Mouse (Mus musculus): ENCODE measurements around the gene Nab2. TPM values are rescaled to one million over a fixed set of nuclear protein-coding genes. Genes with fewer than 3 reads are reported as not detected.

Nab2 gene
- polyA plus RNA-seq, 1 experiment from 2014 or later, result 4.6 TPM

GRCm38 (mm10) chr10:127669170-127669569, 802 bp upstream of the Nab2 start:
- no peak overlapping the region for H3K4me3 ChIP-seq (replicated peaks)
- H3K27ac ChIP-seq, result 0 out of 2 replicates have a peak overlapping the region, but pooled peaks have one; percentile 5

GRCm38 (mm10) chr10:127667269-127668092, 887 bp downstream of the Nab2 start:
- peak overlapping the region; percentile 97 for H3K4me2 ChIP-seq
- WGBS, result 2% methylated on average over 35 of the region's 35 CpGs
- peaks cover 59% of the 10 kb centered on the region for H3K4me1 ChIP-seq
- peak; percentile 31; the same call in 1 of the 2 replicates for ATAC-seq (ENCODE audit: low FRiP score)
- no peaks in the 10 kb centered on the region for H3K36me3 ChIP-seq (replicated peaks)
- H3K9ac ChIP-seq, result peak overlapping the region; percentile 70
- peak overlapping the region; percentile 74 for H3K27ac ChIP-seq
- H3K4me3 ChIP-seq (replicated peaks), result peak overlapping the region; percentile 57
- peaks cover 74% of the 10 kb centered on the region for H3K27me3 ChIP-seq
- H3K9me3 ChIP-seq, result no peaks in the 10 kb centered on the region

More at GRCm38 (mm10) chr10:127669170-127669569, 802 bp upstream of the Nab2 start:
- no peaks in the 10 kb centered on the region for H3K9me3 ChIP-seq
- H3K27me3 ChIP-seq, result peaks cover 57% of the 10 kb centered on the region
- ATAC-seq (ENCODE audit: low FRiP score), result no peak
- H3K4me1 ChIP-seq, result peaks cover 51% of the 10 kb centered on the region
- no peak overlapping the region for H3K9ac ChIP-seq
- 33% methylated on average over 7 of the region's 7 CpGs for WGBS
- H3K36me3 ChIP-seq (replicated peaks), result no peaks in the 10 kb centered on the region
- peak overlapping the region; percentile 97; the same call in 1 of the 2 replicates for H3K4me2 ChIP-seq

- Histone ChIP-seq H3K27ac (peak within 1 kb of the TSS; percentile 56), H3K4me2 (peak within 1 kb of the TSS; percentile 97), H3K27me3 (peaks cover 82% of the 10 kb centered on the region), H3K9me3 (no peaks in the 10 kb centered on the region), H3K9ac (peak within 1 kb of the TSS; percentile 70), H3K4me3 (replicated peaks) (peak within 1 kb of the TSS; percentile 57), H3K4me1 (peaks cover 67% of the 10 kb centered on the region), H3K36me3 (replicated peaks) (no peaks in the 10 kb centered on the region)
- ATAC-seq (ENCODE audit: low FRiP score), result peak; percentile 61
- WGBS, result under 1% methylated on average over 65 of the region's 73 CpGs
Measured at GRCm38 (mm10) chr10:127666501-127667268, 1.7 kb downstream of the Nab2 start, which contains the start of gene Nemp1. Nemp1 (plus strand) TSS chr10:127666901.

- ATAC-seq (ENCODE audit: low FRiP score), result no peak
- Histone ChIP-seq H3K4me3 (replicated peaks) (peak overlapping the region; percentile 57), H3K9ac (peak overlapping the region; percentile 70), H3K4me1 (peaks cover 73% of the 10 kb centered on the region), H3K9me3 (no peaks in the 10 kb centered on the region), H3K36me3 (replicated peaks) (no peaks in the 10 kb centered on the region), H3K27me3 (peaks cover 93% of the 10 kb centered on the region), H3K4me2 (peak overlapping the region; percentile 97), H3K27ac (0 out of 2 replicates have a peak overlapping the region, but pooled peaks have one; percentile 56)
- WGBS, result 1% methylated on average over 14 of the region's 14 CpGs
Measured at GRCm38 (mm10) chr10:127665366-127666181, 2.8 kb downstream of the Nab2 start.

GRCm38 (mm10) chr10:127664891-127665290, 3.5 kb downstream of the Nab2 start:
- peaks cover 99% of the 10 kb centered on the region for H3K27me3 ChIP-seq
- peaks cover 73% of the 10 kb centered on the region for H3K4me1 ChIP-seq
- ATAC-seq (ENCODE audit: low FRiP score), result no peak
- H3K9ac ChIP-seq, result no peak overlapping the region
- H3K27ac ChIP-seq, result no peak overlapping the region
- H3K4me2 ChIP-seq, result peak overlapping the region; percentile 97
- no peaks in the 10 kb centered on the region for H3K36me3 ChIP-seq (replicated peaks)
- H3K9me3 ChIP-seq, result no peaks in the 10 kb centered on the region
- 12% methylated on average over 13 of the region's 13 CpGs for WGBS
- H3K4me3 ChIP-seq (replicated peaks), result no peak overlapping the region

GRCm38 (mm10) chr10:127664166-127664565, 4.2 kb downstream of the Nab2 start:
- no peak overlapping the region for H3K9ac ChIP-seq
- H3K27me3 ChIP-seq, result peaks cover 99% of the 10 kb centered on the region
- WGBS, result 11% methylated on average over 16 of the region's 16 CpGs
- ATAC-seq (ENCODE audit: low FRiP score), result no peak
- no peaks in the 10 kb centered on the region for H3K9me3 ChIP-seq
- peaks cover 72% of the 10 kb centered on the region for H3K4me1 ChIP-seq
- no peaks in the 10 kb centered on the region for H3K36me3 ChIP-seq (replicated peaks)
- H3K27ac ChIP-seq, result no peak overlapping the region
- peak overlapping the region; percentile 97; the same call in 1 of the 2 replicates for H3K4me2 ChIP-seq
- no peak overlapping the region for H3K4me3 ChIP-seq (replicated peaks)

GRCm38 (mm10) chr10:127663590-127663989, 4.8 kb downstream of the Nab2 start:
- no peak overlapping the region for H3K4me3 ChIP-seq (replicated peaks)
- peaks cover 93% of the 10 kb centered on the region for H3K27me3 ChIP-seq
- WGBS, result 21% methylated on average over 5 of the region's 5 CpGs
- H3K9me3 ChIP-seq, result no peaks in the 10 kb centered on the region
- no peak overlapping the region for H3K9ac ChIP-seq
- H3K27ac ChIP-seq, result no peak overlapping the region
- H3K4me2 ChIP-seq, result no peak overlapping the region
- peaks cover 66% of the 10 kb centered on the region for H3K4me1 ChIP-seq
- H3K36me3 ChIP-seq (replicated peaks), result no peaks in the 10 kb centered on the region
- no peak for ATAC-seq (ENCODE audit: low FRiP score)

GRCm38 (mm10) chr10:127662666-127663253, 5.6 kb downstream of the Nab2 start:
- Histone ChIP-seq H3K27me3 (peaks cover 90% of the 10 kb centered on the region), H3K9me3 (no peaks in the 10 kb centered on the region), H3K27ac (no peak overlapping the region), H3K36me3 (replicated peaks) (no peaks in the 10 kb centered on the region), H3K4me3 (replicated peaks) (no peak overlapping the region), H3K4me2 (peak overlapping the region; percentile 31), H3K9ac (peak overlapping the region; percentile 33; the same call in 1 of the 2 replicates), H3K4me1 (peaks cover 58% of the 10 kb centered on the region)
- WGBS, result 18% methylated on average over 19 of the region's 19 CpGs
- no peak for ATAC-seq (ENCODE audit: low FRiP score)

- no peak overlapping the region for H3K27ac ChIP-seq
- H3K4me2 ChIP-seq, result peak overlapping the region; percentile 31
- peaks cover 51% of the 10 kb centered on the region for H3K4me1 ChIP-seq
- H3K9me3 ChIP-seq, result no peaks in the 10 kb centered on the region
- no peak for ATAC-seq (ENCODE audit: low FRiP score)
- H3K4me3 ChIP-seq (replicated peaks), result peak overlapping the region; percentile 8; the same call in 1 of the 2 replicates
- no peaks in the 10 kb centered on the region for H3K36me3 ChIP-seq (replicated peaks)
- 6% methylated on average over 16 of the region's 16 CpGs for WGBS
- H3K27me3 ChIP-seq, result peaks cover 86% of the 10 kb centered on the region
- H3K9ac ChIP-seq, result peak overlapping the region; percentile 33; the same call in 1 of the 2 replicates
Measured at GRCm38 (mm10) chr10:127661915-127662663, 6.3 kb downstream of the Nab2 start.

- no peak overlapping the region for H3K27ac ChIP-seq
- peak overlapping the region; percentile 31; the same call in 1 of the 2 replicates for H3K4me2 ChIP-seq
- H3K9ac ChIP-seq, result no peak overlapping the region
Measured at GRCm38 (mm10) chr10:127661291-127661914, 7.0 kb downstream of the Nab2 start.

More at GRCm38 (mm10) chr10:127661291-127661914, 7.0 kb downstream of the Nab2 start:
- Histone ChIP-seq H3K27me3 (peaks cover 81% of the 10 kb centered on the region), H3K4me3 (replicated peaks) (0 out of 2 replicates have a peak overlapping the region, but pooled peaks have one; percentile 8), H3K4me1 (peaks cover 44% of the 10 kb centered on the region), H3K36me3 (replicated peaks) (no peaks in the 10 kb centered on the region), H3K9me3 (no peaks in the 10 kb centered on the region)
- ATAC-seq (ENCODE audit: low FRiP score), result no peak
- 15% methylated on average over 14 of the region's 14 CpGs for WGBS

All from forebrain, embryonic 12.5 days (tissue).